Comparison of ENCODE assay signal across 1 mouse cellular context in the genomic region with DNA sequence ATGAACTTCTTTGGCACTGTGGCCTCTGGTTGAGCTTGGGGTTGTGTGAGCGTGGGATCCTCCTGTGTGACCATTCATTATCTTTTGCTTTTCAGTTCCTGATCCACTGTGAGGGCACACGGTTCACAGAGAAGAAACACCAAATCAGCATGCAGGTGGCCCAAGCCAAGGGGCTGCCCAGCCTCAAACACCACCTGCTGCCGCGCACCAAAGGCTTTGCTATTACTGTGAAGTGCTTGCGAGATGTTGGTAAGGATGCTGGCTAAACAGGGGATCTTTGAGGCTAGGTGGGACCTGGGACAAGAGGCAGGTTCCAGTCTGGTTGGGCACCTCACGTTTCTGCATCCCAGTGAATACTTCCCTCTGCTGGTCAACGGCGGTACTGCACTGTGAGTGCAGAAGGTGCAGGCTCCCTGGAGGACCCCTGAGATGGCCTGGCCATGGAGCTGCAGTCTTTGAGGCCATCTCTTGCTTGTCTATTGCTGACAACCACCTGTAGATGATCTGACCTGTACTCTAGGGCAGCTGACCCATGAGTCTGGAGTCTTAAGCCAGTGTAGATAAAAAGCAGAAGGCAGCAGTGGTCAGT.
TF ChIP-seq lines count a peak whose summit lies in the region.

No protein-coding gene starts in this region.

TF ChIP-seq in CH12.LX, 34 proteins besides CTCF, POLR2A, EP300 and RAD21 (continued from another document):
- no peak for TF ChIP-seq ZKSCAN1 (IDR thresholded peaks at IDR 0.05; ENCODE audit: borderline replicate concordance, low read depth, low read length)
- TF ChIP-seq E2F4 (IDR thresholded peaks at IDR 0.05; ENCODE audit: insufficient replicate concordance, low read depth, low read length), result no peak
- TF ChIP-seq USF2 (conservative IDR thresholded peaks at IDR 0.05; ENCODE audit: low read depth, low read length), result 0 out of 2 replicates have a peak, but pooled peaks have one; percentile 2
- TF ChIP-seq USF1 (IDR thresholded peaks at IDR 0.05; ENCODE audit: low read depth, low read length), result no peak
- no peak for TF ChIP-seq MAFK (IDR thresholded peaks at IDR 0.05; ENCODE audit: insufficient replicate concordance, low read length)
- TF ChIP-seq BHLHE40 (IDR thresholded peaks at IDR 0.05; ENCODE audit: low read depth, low read length), result peak; percentile 75; the same call in 1 of the 2 replicates
- peak; percentile 44 for TF ChIP-seq ETS1 (conservative IDR thresholded peaks at IDR 0.05; ENCODE audit: low read depth, low read length)
- TF ChIP-seq JUN (IDR thresholded peaks at IDR 0.05; ENCODE audit: insufficient read depth, low read depth, low read length), result no peak
- no peak for TF ChIP-seq KAT2A (IDR thresholded peaks at IDR 0.05; ENCODE audit: insufficient replicate concordance, low read length)
- TF ChIP-seq ZC3H11A (IDR thresholded peaks at IDR 0.05; ENCODE audit: low read depth, low read length), result peak; percentile 95
- no peak; the same call in 1 of the 2 replicates for TF ChIP-seq ELF1 (IDR thresholded peaks at IDR 0.05; ENCODE audit: low read depth, low read length)
- 0 out of 2 replicates have a peak, but pooled peaks have one; percentile 9 for TF ChIP-seq JUND (conservative IDR thresholded peaks at IDR 0.05; ENCODE audit: low read depth, low read length)
